Mouse (Mus musculus): Measurements from ENCODE around the gene Cyp2j5. TPM values are rescaled to one million over a fixed set of nuclear protein-coding genes. Genes with fewer than 3 reads are reported as not detected.

The Cyp2j5 gene
- polyA plus RNA-seq (2014; fragmentation: Nextera tagmentation; extraction: Ambion mirVana): not detected in 2 replicates

- Histone ChIP-seq H3K4me2 (replicated peaks) (no peak within 1 kb of the TSS), H3K9ac (no peak within 1 kb of the TSS), H3K4me3 (replicated peaks; ENCODE audit: low read length) (no peak within 1 kb of the TSS), H3K27ac (no peak within 1 kb of the TSS), H3K4me1 (replicated peaks; ENCODE audit: control insufficient read depth, insufficient read depth, low read length) (no peaks in the 10 kb centered on the region), H3K27me3 (ENCODE audit: control insufficient read depth, insufficient read depth, low read length) (no peaks in the 10 kb centered on the region), H3K36me3 (replicated peaks; ENCODE audit: control insufficient read depth, insufficient read depth) (no peaks in the 10 kb centered on the region), H3K9me3 (ENCODE audit: control insufficient read depth, low read length) (no peaks in the 10 kb centered on the region)
- DNase-seq (ENCODE audit: low spot score) (no peak), ATAC-seq (ENCODE audit: low FRiP score) (no peak)
- WGBS: 99% methylated on average over 2 of the region's 2 CpGs
Measured at GRCm38 (mm10) chr4:96663991-96664390, at the start of gene Cyp2j5. Gene Cyp2j5, minus strand, starts transcription at chr4:96664154.

- no peak overlapping the region for H3K27ac ChIP-seq
- 52% methylated on average over 2 of the region's 2 CpGs for WGBS
- no peaks in the 10 kb centered on the region for H3K9me3 ChIP-seq (ENCODE audit: control insufficient read depth, low read length)
- H3K9ac ChIP-seq: no peak overlapping the region
- no peaks in the 10 kb centered on the region for H3K27me3 ChIP-seq (ENCODE audit: control insufficient read depth, insufficient read depth, low read length)
- H3K4me2 ChIP-seq (replicated peaks): no peak overlapping the region
- H3K36me3 ChIP-seq (replicated peaks; ENCODE audit: control insufficient read depth, insufficient read depth): no peaks in the 10 kb centered on the region
- DNase-seq (ENCODE audit: low spot score) (peak; percentile 83), ATAC-seq (ENCODE audit: low FRiP score) (peak; percentile 43; the same call in 1 of the 2 replicates)
- no peak overlapping the region for H3K4me3 ChIP-seq (replicated peaks; ENCODE audit: low read length)
- H3K4me1 ChIP-seq (replicated peaks; ENCODE audit: control insufficient read depth, insufficient read depth, low read length): no peaks in the 10 kb centered on the region
Measured at GRCm38 (mm10) chr4:96705281-96705951, 41.5 kb upstream of the Cyp2j5 start.

DNA sequence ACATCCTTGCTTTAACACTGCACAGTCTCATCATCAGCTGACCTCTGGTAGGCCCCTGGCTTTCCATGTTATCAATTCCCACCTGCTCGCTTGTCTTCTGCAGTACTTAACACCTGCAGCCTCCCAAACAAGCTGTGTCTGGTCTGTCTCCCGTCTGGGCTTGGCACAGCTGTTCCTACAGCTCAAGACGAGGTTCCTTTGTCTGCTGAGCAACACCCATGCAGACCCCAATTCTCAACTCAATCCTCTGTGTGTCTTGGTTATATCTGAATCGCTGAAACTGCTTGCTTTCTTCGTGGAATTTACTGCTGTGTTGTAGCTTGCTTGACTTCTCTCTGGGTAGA, 34.2 kb upstream of the Cyp2j5 start:
- Histone ChIP-seq H3K27ac (peak overlapping the region; percentile 82), H3K36me3 (replicated peaks; ENCODE audit: control insufficient read depth, insufficient read depth) (no peaks in the 10 kb centered on the region), H3K27me3 (ENCODE audit: control insufficient read depth, insufficient read depth, low read length) (no peaks in the 10 kb centered on the region), H3K9me3 (ENCODE audit: control insufficient read depth, low read length) (no peaks in the 10 kb centered on the region), H3K4me1 (replicated peaks; ENCODE audit: control insufficient read depth, insufficient read depth, low read length) (peaks cover 13% of the 10 kb centered on the region), H3K4me2 (replicated peaks) (no peak overlapping the region), H3K4me3 (replicated peaks; ENCODE audit: low read length) (no peak overlapping the region), H3K9ac (no peak overlapping the region)
- WGBS: 42% methylated on average over 5 of the region's 5 CpGs
- ATAC-seq (ENCODE audit: low FRiP score): no peak; the same call in 1 of the 2 replicates
- DNase-seq (ENCODE audit: low spot score): no peak

- H3K9ac ChIP-seq: no peak overlapping the region
- peaks cover 13% of the 10 kb centered on the region for H3K4me1 ChIP-seq (replicated peaks; ENCODE audit: control insufficient read depth, insufficient read depth, low read length)
- WGBS: 38% methylated on average over 15 of the region's 15 CpGs
- no peaks in the 10 kb centered on the region for H3K36me3 ChIP-seq (replicated peaks; ENCODE audit: control insufficient read depth, insufficient read depth)
- H3K27me3 ChIP-seq (ENCODE audit: control insufficient read depth, insufficient read depth, low read length): no peaks in the 10 kb centered on the region
- ATAC-seq (ENCODE audit: low FRiP score): peak; percentile 84
- peak overlapping the region; percentile 82 for H3K27ac ChIP-seq
- no peak overlapping the region for H3K4me3 ChIP-seq (replicated peaks; ENCODE audit: low read length)
- DNase-seq (ENCODE audit: low spot score): peak; percentile 72
- no peaks in the 10 kb centered on the region for H3K9me3 ChIP-seq (ENCODE audit: control insufficient read depth, low read length)
- peak overlapping the region; percentile 23; the same call in 1 of the 2 replicates for H3K4me2 ChIP-seq (replicated peaks)
Measured at GRCm38 (mm10) chr4:96697511-96698217, 33.7 kb upstream of the Cyp2j5 start.

DNA sequence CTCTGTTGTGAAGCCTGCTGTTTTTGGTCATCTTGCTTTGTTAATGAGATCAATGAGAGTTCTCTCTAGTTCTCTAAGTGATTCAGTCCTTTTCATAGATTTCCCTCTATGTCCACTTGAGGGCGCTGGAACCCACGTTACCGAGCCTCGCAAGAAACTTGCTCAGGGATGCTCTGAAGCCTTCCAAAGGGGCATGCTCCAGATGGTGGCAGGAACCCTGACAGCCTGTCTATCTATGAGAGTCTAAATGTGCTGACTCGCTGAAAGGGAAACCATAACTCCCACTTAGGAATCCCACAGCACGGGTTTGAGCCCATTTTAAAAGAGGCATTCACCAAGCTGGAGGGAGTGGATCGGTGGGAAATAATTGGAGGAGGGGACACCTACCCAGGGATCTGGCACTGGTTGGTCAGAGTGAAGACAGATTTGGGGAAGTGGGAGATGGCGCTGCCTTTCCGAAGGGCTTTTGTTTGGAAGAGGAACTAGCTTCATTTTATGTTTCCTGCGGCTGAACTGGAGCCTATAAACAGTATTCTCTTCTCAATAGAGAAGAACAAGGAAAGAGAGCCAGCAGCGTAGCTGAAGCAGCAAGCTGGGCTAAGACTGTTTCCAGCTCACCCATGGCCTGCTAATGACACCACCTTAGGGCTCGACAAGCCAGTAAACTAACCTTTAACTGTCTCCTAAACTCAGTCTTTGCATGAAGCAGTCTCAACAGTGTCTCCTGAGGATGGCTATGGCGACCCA, 32.8 kb upstream of the Cyp2j5 start:
- Histone ChIP-seq H3K27ac (peak overlapping the region; percentile 82), H3K4me3 (replicated peaks; ENCODE audit: low read length) (no peak overlapping the region), H3K4me1 (replicated peaks; ENCODE audit: control insufficient read depth, insufficient read depth, low read length) (peaks cover 13% of the 10 kb centered on the region), H3K9me3 (ENCODE audit: control insufficient read depth, low read length) (no peaks in the 10 kb centered on the region), H3K27me3 (ENCODE audit: control insufficient read depth, insufficient read depth, low read length) (no peaks in the 10 kb centered on the region), H3K36me3 (replicated peaks; ENCODE audit: control insufficient read depth, insufficient read depth) (no peaks in the 10 kb centered on the region), H3K9ac (no peak overlapping the region), H3K4me2 (replicated peaks) (peak overlapping the region; percentile 26)
- peak; percentile 78 for ATAC-seq (ENCODE audit: low FRiP score)
- WGBS: 28% methylated on average over 13 of the region's 13 CpGs
- DNase-seq (ENCODE audit: low spot score): peak; percentile 93

- no peaks in the 10 kb centered on the region for H3K4me1 ChIP-seq (replicated peaks; ENCODE audit: control insufficient read depth, insufficient read depth, low read length)
- H3K9me3 ChIP-seq (ENCODE audit: control insufficient read depth, low read length): no peaks in the 10 kb centered on the region
- no peaks in the 10 kb centered on the region for H3K27me3 ChIP-seq (ENCODE audit: control insufficient read depth, insufficient read depth, low read length)
- H3K27ac ChIP-seq: no peak overlapping the region
- WGBS: 33% methylated on average over 2 of the region's 2 CpGs
- H3K9ac ChIP-seq: no peak overlapping the region
- H3K4me3 ChIP-seq (replicated peaks; ENCODE audit: low read length): no peak overlapping the region
- H3K4me2 ChIP-seq (replicated peaks): no peak overlapping the region
- ATAC-seq (ENCODE audit: low FRiP score): peak; percentile 74
- no peak for DNase-seq (ENCODE audit: low spot score)
- no peaks in the 10 kb centered on the region for H3K36me3 ChIP-seq (replicated peaks; ENCODE audit: control insufficient read depth, insufficient read depth)
Measured at GRCm38 (mm10) chr4:96687358-96687803, 23.4 kb upstream of the Cyp2j5 start.

GRCm38 (mm10) chr4:96683474-96683873, 19.5 kb upstream of the Cyp2j5 start:
- Histone ChIP-seq H3K36me3 (replicated peaks; ENCODE audit: control insufficient read depth, insufficient read depth) (no peaks in the 10 kb centered on the region), H3K4me1 (replicated peaks; ENCODE audit: control insufficient read depth, insufficient read depth, low read length) (no peaks in the 10 kb centered on the region), H3K9me3 (ENCODE audit: control insufficient read depth, low read length) (no peaks in the 10 kb centered on the region), H3K9ac (no peak overlapping the region), H3K4me2 (replicated peaks) (no peak overlapping the region), H3K27me3 (ENCODE audit: control insufficient read depth, insufficient read depth, low read length) (no peaks in the 10 kb centered on the region), H3K27ac (no peak overlapping the region), H3K4me3 (replicated peaks; ENCODE audit: low read length) (no peak overlapping the region)
- peak; percentile 72 for DNase-seq (ENCODE audit: low spot score)
- ATAC-seq (ENCODE audit: low FRiP score): no peak
- whole genome bisulfite sequencing: 51% methylated on average over 2 of the region's 2 CpGs

- no peaks in the 10 kb centered on the region for H3K27me3 ChIP-seq (ENCODE audit: control insufficient read depth, insufficient read depth, low read length)
- no peaks in the 10 kb centered on the region for H3K9me3 ChIP-seq (ENCODE audit: control insufficient read depth, low read length)
- H3K9ac ChIP-seq: no peak overlapping the region
- no peak overlapping the region for H3K4me3 ChIP-seq (replicated peaks; ENCODE audit: low read length)
- H3K4me1 ChIP-seq (replicated peaks; ENCODE audit: control insufficient read depth, insufficient read depth, low read length): no peaks in the 10 kb centered on the region
- no peak for DNase-seq (ENCODE audit: low spot score)
- no peaks in the 10 kb centered on the region for H3K36me3 ChIP-seq (replicated peaks; ENCODE audit: control insufficient read depth, insufficient read depth)
- H3K4me2 ChIP-seq (replicated peaks): no peak overlapping the region
- no peak for ATAC-seq (ENCODE audit: low FRiP score)
- no peak overlapping the region for H3K27ac ChIP-seq
Measured at GRCm38 (mm10) chr4:96680966-96681365, 17.0 kb upstream of the Cyp2j5 start.

DNA sequence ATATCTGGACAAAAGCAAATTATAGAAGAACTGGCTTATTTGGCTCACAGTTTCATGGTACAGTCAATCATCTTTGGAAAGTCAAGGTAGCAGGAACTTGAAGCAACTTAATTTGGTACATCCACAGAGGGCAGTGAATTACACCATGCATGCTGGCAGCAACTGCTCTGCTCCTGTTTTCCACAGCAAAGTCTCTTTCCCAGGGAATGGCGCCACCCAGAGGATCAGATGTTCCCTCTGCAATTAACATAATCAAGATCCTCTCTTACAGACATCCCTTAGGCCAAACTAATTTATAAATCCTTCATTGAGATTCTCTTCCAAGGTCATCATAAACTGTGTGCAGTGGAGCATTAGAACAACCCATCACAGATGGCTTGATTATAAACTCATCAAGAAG, 16.3 kb upstream of the Cyp2j5 start:
- Histone ChIP-seq H3K4me1 (replicated peaks; ENCODE audit: control insufficient read depth, insufficient read depth, low read length) (no peaks in the 10 kb centered on the region), H3K36me3 (replicated peaks; ENCODE audit: control insufficient read depth, insufficient read depth) (no peaks in the 10 kb centered on the region), H3K9me3 (ENCODE audit: control insufficient read depth, low read length) (no peaks in the 10 kb centered on the region), H3K4me3 (replicated peaks; ENCODE audit: low read length) (no peak overlapping the region), H3K27ac (no peak overlapping the region), H3K27me3 (ENCODE audit: control insufficient read depth, insufficient read depth, low read length) (no peaks in the 10 kb centered on the region), H3K9ac (no peak overlapping the region), H3K4me2 (replicated peaks) (no peak overlapping the region)
- 23% methylated on average over 1 of the region's 1 CpGs for WGBS
- no peak for DNase-seq (ENCODE audit: low spot score)
- no peak for ATAC-seq (ENCODE audit: low FRiP score)

Measured in hindbrain, embryonic 14.5 days (tissue).